Mouse (Mus musculus) R1 (cell line): ENCODE data around the gene Pde1a.

Source experiments
- DNase-seq: peaks from one replicate; pipeline ENCODE4 v3.0.0-alpha.2; 2018; ENCODE audit warnings: low read depth, low spot score

The Pde1a gene

GRCm38 (mm10) chr2:80046751-80047513, 82.3 kb downstream of the Pde1a start:
- DNase-seq = no peak

- DNase-seq = no peak
Measured at GRCm38 (mm10) chr2:80038642-80039445, 90.4 kb downstream of the Pde1a start.

GRCm38 (mm10) chr2:80037971-80038370, 91.3 kb downstream of the Pde1a start:
- no peak for DNase-seq

GRCm38 (mm10) chr2:80029051-80029450, 100.2 kb downstream of the Pde1a start:
- DNase-seq = no peak

DNA sequence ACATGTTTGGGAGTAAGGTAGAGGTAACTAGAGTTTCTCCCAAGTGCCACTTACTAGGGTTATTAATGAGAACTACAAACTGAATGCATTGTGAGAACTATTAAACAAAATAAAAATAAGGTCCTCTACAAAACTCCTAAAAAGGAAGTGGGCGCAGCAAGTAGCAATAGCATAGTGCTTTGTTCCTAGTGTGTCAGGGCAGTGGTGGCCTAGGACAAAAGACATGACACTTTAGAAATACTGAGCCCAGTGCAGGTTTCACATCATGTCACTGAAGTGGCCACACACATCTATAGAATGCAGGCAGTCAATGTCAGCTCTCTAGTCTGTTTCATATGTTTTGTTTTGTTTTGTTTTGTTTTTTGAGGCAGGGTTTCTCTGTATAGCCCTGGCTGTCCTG, 103.2 kb downstream of the Pde1a start:
- no peak for DNase-seq

- no peak for DNase-seq
Measured at GRCm38 (mm10) chr2:80025597-80025996, 103.7 kb downstream of the Pde1a start.

DNA sequence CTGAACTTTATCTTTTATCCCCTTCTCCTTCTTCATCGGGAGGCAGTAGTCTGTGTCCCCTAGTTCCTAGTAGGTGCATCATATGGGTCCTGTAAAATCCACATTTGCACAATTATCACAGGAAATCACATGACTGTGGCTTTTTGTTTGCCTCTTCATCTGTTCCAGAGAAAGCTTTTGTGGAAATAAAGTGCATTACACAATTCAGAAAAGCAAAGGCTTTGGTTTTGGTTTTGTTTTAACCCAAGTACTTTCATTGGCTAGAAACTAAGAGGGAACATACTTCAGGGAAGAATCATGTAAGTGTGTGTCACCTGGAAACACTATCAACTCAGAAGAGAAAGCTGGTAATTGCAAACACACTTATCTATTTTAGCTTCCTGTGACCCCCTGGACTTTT, 104.2 kb downstream of the Pde1a start:
- no peak for DNase-seq

- no peak for DNase-seq
Measured at GRCm38 (mm10) chr2:80014161-80014560, 115.1 kb downstream of the Pde1a start.

DNA sequence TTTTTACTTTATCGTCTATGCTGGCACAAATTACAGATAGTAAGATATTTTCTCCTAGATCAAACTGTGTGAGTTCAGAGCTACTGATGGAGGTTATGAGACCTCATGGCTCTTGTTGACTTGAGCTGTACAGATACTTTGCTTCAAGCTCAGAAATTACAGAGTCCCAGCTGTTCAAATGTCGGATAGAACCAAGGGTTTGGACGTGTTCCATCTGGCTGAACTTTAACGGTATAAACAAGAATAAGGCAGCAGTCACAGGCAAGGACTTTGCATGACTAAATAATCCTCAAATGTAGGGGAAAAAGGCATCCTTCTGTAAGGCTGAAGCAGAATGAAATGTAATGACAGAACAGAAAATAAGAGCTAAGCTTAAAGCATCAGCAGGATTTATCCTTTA, 116.2 kb downstream of the Pde1a start:
- DNase-seq = no peak

DNA sequence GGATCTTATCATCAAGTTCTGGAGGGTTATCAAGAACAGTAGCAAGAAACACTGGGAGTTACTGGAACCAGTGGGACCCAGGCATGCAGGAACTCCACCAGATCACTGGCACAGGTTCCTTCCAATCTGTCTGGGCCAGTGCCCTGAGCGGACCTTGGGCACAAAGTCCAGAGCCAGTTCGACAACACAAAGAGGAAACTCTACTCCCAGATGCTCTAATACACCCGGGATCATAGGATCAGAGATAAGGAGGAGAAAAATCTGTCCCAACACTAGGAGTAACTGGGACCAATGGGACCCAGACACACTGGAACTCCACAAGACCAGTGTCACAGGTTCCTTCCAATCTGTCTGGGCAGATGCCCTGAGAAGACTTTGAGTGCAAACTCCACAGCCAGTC, 130.1 kb downstream of the Pde1a start:
- DNase-seq = no peak

DNA sequence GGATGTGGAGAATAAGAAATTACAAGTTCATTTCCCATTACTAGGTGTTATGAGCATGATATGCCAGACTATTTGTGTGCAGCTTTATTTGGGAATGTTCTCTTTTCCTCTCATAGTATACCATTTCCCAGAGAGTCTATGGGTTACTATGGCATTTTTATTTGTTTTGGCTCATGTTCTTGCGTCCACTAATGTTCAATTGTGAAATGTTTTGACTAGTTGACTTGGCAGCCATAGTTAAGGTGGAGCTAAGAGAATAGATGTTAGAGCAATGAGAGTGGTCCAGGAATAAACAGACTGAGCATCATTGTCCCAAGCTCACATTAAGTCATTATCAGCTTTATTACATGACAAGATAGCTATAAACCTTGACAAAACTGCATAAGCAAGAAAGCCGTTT, 130.8 kb downstream of the Pde1a start:
- DNase-seq = no peak

DNA sequence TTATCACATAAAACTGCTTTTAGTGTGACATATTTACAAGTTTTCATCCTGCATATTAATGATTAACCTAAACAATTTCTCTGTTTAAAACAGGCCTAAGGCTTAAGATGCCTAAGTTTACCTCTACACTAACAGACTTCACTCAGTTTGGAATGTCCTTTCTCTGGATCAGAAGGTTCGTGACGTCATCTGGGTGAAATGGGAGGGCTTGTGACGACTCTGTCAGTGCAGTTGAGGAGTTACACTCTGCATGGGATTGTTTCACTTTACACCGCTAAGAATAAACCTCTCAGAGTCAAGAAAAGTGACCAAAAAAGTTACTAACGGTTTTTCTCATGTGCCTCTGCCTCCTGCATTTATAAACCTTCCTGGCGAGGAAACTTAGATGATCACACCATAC, 137.6 kb downstream of the Pde1a start:
- no peak for DNase-seq

DNA sequence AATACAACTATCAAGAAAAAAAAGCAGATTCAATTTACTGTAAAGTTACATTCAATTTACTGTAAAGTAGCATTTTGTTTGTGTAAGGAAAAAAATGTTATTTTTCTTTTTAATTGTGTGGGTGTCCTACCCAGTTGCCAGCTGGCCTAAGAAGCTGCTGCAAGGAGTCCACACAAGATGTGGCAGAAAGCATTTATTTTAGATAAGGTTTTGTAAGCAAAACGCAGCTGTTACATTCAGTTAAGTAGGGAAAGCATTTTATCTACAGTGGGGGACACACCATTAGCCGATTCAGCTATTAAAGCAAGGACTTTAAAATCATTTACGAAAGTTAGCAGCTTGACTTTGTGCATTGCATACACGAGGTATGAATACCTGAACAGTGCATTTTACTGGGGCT, 145.5 kb downstream of the Pde1a start:
- no peak for DNase-seq

DNA sequence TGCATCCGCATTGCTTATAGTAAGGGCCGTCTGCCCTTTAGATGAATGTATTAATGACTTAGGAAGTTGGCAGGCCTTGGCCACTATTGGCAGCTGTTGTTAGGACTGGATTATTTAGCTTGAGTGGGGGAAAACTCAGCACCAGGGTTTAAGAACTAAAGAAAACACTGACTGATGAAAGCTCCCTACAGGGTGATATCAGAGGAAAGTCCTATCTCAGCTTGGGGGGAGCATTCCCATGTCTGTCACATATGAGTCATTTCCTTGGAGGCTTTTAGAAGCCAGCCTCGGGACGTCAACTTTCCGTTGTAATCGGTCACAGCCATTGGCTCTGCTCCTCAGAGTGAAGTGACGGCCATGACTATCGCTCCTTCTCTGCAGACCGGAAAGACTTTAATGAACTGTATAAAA, 146.0 kb downstream of the Pde1a start:
- DNase-seq = no peak

DNA sequence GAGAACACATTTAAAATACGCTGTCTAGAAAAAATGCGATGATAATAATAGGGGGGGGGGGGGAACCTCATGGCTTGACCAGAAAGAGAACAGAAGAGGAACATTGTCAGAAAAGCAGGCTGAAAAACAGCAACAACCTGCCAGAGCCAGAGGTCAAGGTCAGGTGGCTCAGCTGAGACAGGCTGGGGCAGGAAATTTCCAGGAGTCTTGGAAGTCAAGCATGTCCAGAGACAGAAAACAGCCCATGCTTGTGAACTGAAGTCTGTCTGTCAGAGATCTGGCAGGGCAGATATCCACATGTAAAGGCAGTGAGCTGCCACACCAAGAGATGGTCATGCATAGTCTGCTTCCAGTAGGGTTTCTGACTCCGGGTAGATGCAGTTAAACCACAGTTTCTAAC, 147.5 kb downstream of the Pde1a start:
- DNase-seq = no peak

DNA sequence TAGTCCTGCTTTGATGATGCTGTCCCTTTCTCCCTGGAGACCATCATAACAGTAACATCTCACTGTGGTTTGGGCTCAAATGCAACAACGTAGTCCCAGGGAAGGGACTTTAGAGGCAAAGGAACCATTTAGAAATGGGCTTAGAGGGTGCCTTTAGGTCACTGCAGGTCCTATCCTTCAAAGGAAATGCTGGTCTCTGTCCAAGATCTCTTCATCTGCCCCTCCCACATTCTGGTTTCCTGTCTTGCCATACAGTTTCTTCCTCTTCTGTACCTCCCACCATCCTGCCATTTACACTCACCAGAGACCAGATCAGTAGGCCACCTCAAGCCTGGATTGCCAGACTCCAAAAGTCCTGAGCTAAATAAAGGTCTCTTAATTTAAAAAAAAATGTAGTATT, 150.3 kb downstream of the Pde1a start:
- no peak for DNase-seq

DNA sequence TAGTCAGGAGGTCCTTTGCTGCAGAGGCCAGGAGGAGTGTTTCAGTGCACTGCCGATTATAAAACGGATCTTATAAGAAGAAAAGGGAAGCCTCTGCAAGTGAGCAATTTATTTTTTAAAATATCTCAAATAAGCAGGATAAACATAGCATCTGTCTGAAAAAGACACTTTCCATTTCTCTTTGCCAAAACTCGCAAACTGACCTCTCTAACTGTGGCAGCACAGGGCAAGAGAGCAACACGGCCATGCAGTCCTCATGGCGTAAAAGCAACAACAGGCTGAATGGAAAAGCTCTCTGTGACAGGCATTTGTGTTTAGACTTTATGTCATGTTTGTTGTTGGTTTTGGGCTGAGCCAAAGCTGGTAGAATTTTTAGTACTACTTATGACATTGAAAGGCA, 152.0 kb downstream of the Pde1a start:
- no peak for DNase-seq

GRCm38 (mm10) chr2:79975947-79976346, 153.3 kb downstream of the Pde1a start:
- DNase-seq = no peak

- no peak for DNase-seq
Measured at GRCm38 (mm10) chr2:79972271-79972670, 157.0 kb downstream of the Pde1a start.

- DNase-seq = no peak
Measured at GRCm38 (mm10) chr2:79969594-79969993, 159.7 kb downstream of the Pde1a start.

GRCm38 (mm10) chr2:79966681-79967506, 162.4 kb downstream of the Pde1a start:
- DNase-seq = no peak

GRCm38 (mm10) chr2:79966086-79966485, 163.2 kb downstream of the Pde1a start:
- DNase-seq = peak; percentile 75
